Mouse (Mus musculus): ENCODE results near the gene Rnf151. TPM values are rescaled to one million over a fixed set of nuclear protein-coding genes. Genes with fewer than 3 reads are reported as not detected.
"Not testable (repeated sequence)": the region's sequence is repeated elsewhere in the genome, so short reads cannot be mapped to it uniquely, and the experiment has no call there.

Gene Rnf151
- polyA plus RNA-seq, 1 experiment from 2014 or later: 0.25 TPM

GRCm38 (mm10) chr17:24725637-24726390 lies 8.0 kb upstream of the Rnf151 start:
- Histone ChIP-seq H3K36me3 (ENCODE audit: control insufficient read depth, insufficient read depth, low read length) (peaks cover 12% of the 10 kb centered on the region), H3K9ac (ENCODE audit: low read depth, low read length) (no peak overlapping the region), H3K4me1 (replicated peaks; ENCODE audit: control insufficient read depth, insufficient read depth, low read length) (peaks cover 10% of the 10 kb centered on the region), H3K27ac (ENCODE audit: low read depth, low read length) (no peak overlapping the region), H3K4me2 (no peak overlapping the region), H3K4me3 (ENCODE audit: low read depth, low read length) (no peak overlapping the region), H3K9me3 (ENCODE audit: control insufficient read depth, low read length) (no peaks in the 10 kb centered on the region), H3K27me3 (replicated peaks; ENCODE audit: control insufficient read depth, insufficient read depth, low read length) (no peaks in the 10 kb centered on the region)
- WGBS: 65% methylated on average over 3 of the region's 3 CpGs
- ATAC-seq (replicated peaks; ENCODE audit: low FRiP score) (no peak), DNase-seq (ENCODE audit: low spot score) (no peak)

DNA sequence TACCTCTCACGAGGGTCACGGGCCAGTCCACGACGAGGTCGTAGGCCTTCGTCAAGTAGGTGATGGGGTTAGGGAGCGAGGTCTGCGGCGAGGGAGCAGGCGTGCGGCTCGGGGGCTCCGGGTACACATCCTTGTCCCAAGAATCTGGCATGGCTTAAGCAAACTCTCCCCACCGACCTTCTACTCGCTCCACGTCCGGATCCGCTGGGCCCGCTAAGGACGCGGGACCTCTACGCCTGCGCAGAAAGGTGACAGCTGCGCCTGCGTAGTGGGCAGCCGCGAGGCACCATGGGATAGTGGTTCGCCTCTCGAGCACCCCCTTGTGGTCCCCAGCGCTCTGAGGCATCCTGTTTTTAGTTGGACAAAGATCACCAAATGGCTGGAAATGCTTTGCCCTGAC lies 6.3 kb upstream of the Rnf151 start, which contains the start of gene Ndufb10:
Gene Ndufb10 (minus strand): TSS at position 295 of the 400 bp plus-strand sequence.
- H3K4me1 ChIP-seq (replicated peaks; ENCODE audit: control insufficient read depth, insufficient read depth, low read length): peaks cover 10% of the 10 kb centered on the region
- H3K27ac ChIP-seq (ENCODE audit: low read depth, low read length): peak within 1 kb of the TSS; percentile 69
- WGBS: under 1% methylated on average over 30 of the region's 30 CpGs
- peak within 1 kb of the TSS; percentile 80 for H3K4me2 ChIP-seq
- peak within 1 kb of the TSS; percentile 76 for H3K9ac ChIP-seq (ENCODE audit: low read depth, low read length)
- DNase-seq (ENCODE audit: low spot score) (peak; percentile 96), ATAC-seq (replicated peaks; ENCODE audit: low FRiP score) (peak; percentile 64)
- peak within 1 kb of the TSS; percentile 81 for H3K4me3 ChIP-seq (ENCODE audit: low read depth, low read length)
- no peaks in the 10 kb centered on the region for H3K27me3 ChIP-seq (replicated peaks; ENCODE audit: control insufficient read depth, insufficient read depth, low read length)
- H3K36me3 ChIP-seq (ENCODE audit: control insufficient read depth, insufficient read depth, low read length): peaks cover 12% of the 10 kb centered on the region
- no peaks in the 10 kb centered on the region for H3K9me3 ChIP-seq (ENCODE audit: control insufficient read depth, low read length)

DNA sequence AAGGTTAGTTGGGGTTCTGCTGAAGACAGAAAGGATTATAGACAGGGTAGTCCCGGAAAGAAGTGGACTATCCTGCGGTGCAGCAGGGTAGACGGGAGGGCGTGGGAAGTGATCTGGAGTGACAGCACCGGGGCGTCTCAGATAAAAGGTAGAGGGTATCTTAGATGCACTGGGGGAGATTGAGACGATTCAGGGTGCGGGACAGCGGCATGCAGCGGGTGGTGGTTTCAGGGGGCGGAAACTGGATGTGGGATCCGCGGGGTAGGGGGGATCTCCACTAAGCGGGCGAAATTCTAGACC lies 6.0 kb upstream of the Rnf151 start:
- no peaks in the 10 kb centered on the region for H3K27me3 ChIP-seq (replicated peaks; ENCODE audit: control insufficient read depth, insufficient read depth, low read length)

DNA sequence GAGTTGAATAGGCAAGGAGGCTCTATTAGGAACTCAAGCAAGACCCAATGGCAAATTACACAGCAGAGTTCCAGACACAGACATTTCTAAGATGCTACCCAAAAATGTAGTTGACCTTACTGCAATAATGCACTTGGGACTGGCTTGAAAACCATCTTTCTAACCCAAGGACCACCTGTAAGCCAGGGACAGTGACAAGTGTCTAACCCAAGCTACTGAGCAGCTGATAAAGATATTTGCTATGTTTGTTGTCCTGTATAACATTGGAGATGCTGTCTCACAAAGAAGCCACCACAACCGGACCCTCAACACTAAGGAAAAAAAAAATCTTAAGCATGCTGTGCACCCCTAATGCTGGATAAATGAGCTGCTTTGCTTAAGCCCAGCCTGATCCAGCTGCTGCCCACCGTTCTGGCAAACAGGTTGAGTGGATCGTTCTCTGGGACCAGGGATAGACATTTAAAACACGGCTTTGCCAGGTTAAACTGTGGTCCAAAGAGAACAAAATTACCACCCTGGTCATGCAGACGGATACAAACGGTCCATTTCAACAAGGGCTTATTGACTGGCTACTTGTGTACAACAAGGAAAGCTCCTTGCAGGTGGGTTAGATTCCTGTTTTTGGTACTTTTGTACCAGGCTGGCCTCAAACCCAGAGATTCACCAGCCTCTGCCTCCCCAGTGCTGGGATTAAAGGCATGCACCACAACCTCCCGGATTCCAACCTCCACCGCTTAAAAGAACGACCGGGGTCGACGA lies 5.4 kb upstream of the Rnf151 start:
- DNase-seq (ENCODE audit: low spot score): peak; percentile 65
- H3K9ac ChIP-seq (ENCODE audit: low read depth, low read length): peak overlapping the region; percentile 76
- peak overlapping the region; percentile 80 for H3K4me2 ChIP-seq
- WGBS: 2% methylated on average over 12 of the region's 12 CpGs
- no peaks in the 10 kb centered on the region for H3K27me3 ChIP-seq (replicated peaks; ENCODE audit: control insufficient read depth, insufficient read depth, low read length)
- H3K27ac ChIP-seq (ENCODE audit: low read depth, low read length): peak overlapping the region; percentile 69
- no peaks in the 10 kb centered on the region for H3K9me3 ChIP-seq (ENCODE audit: control insufficient read depth, low read length)
- H3K4me1 ChIP-seq (replicated peaks; ENCODE audit: control insufficient read depth, insufficient read depth, low read length): peaks cover 17% of the 10 kb centered on the region
- peak overlapping the region; percentile 81 for H3K4me3 ChIP-seq (ENCODE audit: low read depth, low read length)
- peaks cover 12% of the 10 kb centered on the region for H3K36me3 ChIP-seq (ENCODE audit: control insufficient read depth, insufficient read depth, low read length)
- ATAC-seq (replicated peaks; ENCODE audit: low FRiP score): no peak

More for the DNA sequence above, 6.0 kb upstream of the Rnf151 start:
- peak; percentile 45 for ATAC-seq (replicated peaks; ENCODE audit: low FRiP score)
- Histone ChIP-seq H3K36me3 (ENCODE audit: control insufficient read depth, insufficient read depth, low read length) (peaks cover 12% of the 10 kb centered on the region), H3K9me3 (ENCODE audit: control insufficient read depth, low read length) (no peaks in the 10 kb centered on the region), H3K9ac (ENCODE audit: low read depth, low read length) (peak overlapping the region; percentile 76), H3K4me2 (peak overlapping the region; percentile 80), H3K4me1 (replicated peaks; ENCODE audit: control insufficient read depth, insufficient read depth, low read length) (peaks cover 12% of the 10 kb centered on the region), H3K4me3 (ENCODE audit: low read depth, low read length) (peak overlapping the region; percentile 81), H3K27ac (ENCODE audit: low read depth, low read length) (peak overlapping the region; percentile 69)
- 0% methylated on average over 15 of the region's 15 CpGs for WGBS
- DNase-seq (ENCODE audit: low spot score): no peak

DNA sequence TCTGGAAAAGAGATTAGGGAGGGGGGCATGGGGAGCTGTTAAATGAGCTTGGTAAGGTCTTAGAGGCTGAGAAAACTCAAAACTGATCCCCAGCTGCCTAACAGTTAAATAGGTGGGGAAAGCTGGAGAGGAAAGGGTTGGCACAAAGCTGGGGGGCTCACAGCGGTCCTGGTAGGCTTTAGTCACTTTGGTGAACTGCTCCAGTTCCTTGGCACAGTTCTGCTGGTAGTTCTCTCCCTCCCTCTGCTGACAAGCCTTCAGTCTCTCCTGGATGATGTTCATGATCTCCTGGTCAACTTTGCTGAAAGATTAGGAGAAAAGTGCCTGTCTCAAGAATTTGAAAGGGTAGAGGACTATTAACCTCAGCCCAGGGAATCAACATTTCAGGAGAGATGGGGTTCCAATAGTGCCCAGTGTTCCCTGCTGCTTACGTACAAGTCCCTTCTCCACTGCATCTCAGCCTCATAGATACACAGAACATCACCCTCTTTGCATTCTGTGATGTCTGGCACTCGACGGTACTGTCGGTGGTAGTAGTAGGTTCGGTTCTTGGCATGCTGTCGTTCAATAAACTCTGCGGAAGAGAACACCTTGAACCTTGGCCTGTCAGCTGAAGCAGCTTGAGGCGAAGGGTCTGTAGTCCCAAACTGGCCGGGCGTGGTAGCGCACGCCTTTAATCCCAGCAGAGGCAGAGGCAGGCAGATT lies 4.5 kb upstream of the Rnf151 start:
- no peak for ATAC-seq (replicated peaks; ENCODE audit: low FRiP score)
- peak overlapping the region; percentile 81 for H3K4me3 ChIP-seq (ENCODE audit: low read depth, low read length)
- peak overlapping the region; percentile 80 for H3K4me2 ChIP-seq
- WGBS: 20% methylated on average over 13 of the region's 13 CpGs
- no peaks in the 10 kb centered on the region for H3K27me3 ChIP-seq (replicated peaks; ENCODE audit: control insufficient read depth, insufficient read depth, low read length)
- H3K9me3 ChIP-seq (ENCODE audit: control insufficient read depth, low read length): no peaks in the 10 kb centered on the region
- peaks cover 12% of the 10 kb centered on the region for H3K36me3 ChIP-seq (ENCODE audit: control insufficient read depth, insufficient read depth, low read length)
- peak; percentile 48 for DNase-seq (ENCODE audit: low spot score)
- peak overlapping the region; percentile 68 for H3K27ac ChIP-seq (ENCODE audit: low read depth, low read length)
- peak overlapping the region; percentile 96 for H3K9ac ChIP-seq (ENCODE audit: low read depth, low read length)
- H3K4me1 ChIP-seq (replicated peaks; ENCODE audit: control insufficient read depth, insufficient read depth, low read length): peaks cover 18% of the 10 kb centered on the region

- Histone ChIP-seq H3K4me2 (peak overlapping the region; percentile 80), H3K4me3 (ENCODE audit: low read depth, low read length) (peak overlapping the region; percentile 81), H3K4me1 (replicated peaks; ENCODE audit: control insufficient read depth, insufficient read depth, low read length) (peaks cover 18% of the 10 kb centered on the region), H3K9ac (ENCODE audit: low read depth, low read length) (peak overlapping the region; percentile 96), H3K27ac (ENCODE audit: low read depth, low read length) (peak overlapping the region; percentile 68), H3K36me3 (ENCODE audit: control insufficient read depth, insufficient read depth, low read length) (peaks cover 13% of the 10 kb centered on the region)
- not testable (repeated sequence) for ATAC-seq (replicated peaks; ENCODE audit: low FRiP score); H3K27me3 ChIP-seq (replicated peaks; ENCODE audit: control insufficient read depth, insufficient read depth, low read length); H3K9me3 ChIP-seq (ENCODE audit: control insufficient read depth, low read length); DNase-seq (ENCODE audit: low spot score)
- WGBS: 20% methylated on average over 7 of the region's 7 CpGs
These were observed 3.6 kb upstream of the Rnf151 start for GRCm38 (mm10) chr17:24721383-24721955.

DNA sequence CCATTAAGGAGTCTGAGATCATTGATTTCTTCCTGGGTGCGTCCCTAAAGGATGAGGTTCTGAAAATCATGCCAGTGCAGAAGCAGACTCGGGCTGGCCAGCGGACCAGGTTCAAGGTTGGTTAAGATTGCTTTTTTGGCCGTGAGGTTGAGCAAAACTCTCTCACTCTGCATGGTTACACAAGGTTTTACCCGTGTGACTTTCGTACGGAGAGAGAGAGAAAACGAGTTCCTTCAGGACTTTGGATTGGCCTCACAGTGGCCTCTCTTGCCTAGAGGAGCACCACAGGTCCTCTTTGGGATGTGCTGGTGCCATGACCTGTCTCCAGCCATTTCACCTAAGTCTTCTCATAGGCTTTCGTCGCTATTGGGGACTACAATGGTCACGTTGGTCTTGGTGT lies 2.8 kb upstream of the Rnf151 start:
- H3K9ac ChIP-seq (ENCODE audit: low read depth, low read length): peak overlapping the region; percentile 96
- not testable (repeated sequence) for ATAC-seq (replicated peaks; ENCODE audit: low FRiP score); H3K27me3 ChIP-seq (replicated peaks; ENCODE audit: control insufficient read depth, insufficient read depth, low read length); DNase-seq (ENCODE audit: low spot score); H3K9me3 ChIP-seq (ENCODE audit: control insufficient read depth, low read length)
- H3K4me2 ChIP-seq: peak overlapping the region; percentile 80
- H3K36me3 ChIP-seq (ENCODE audit: control insufficient read depth, insufficient read depth, low read length): peaks cover 17% of the 10 kb centered on the region
- peak overlapping the region; percentile 80 for H3K27ac ChIP-seq (ENCODE audit: low read depth, low read length)
- WGBS: 2% methylated on average over 11 of the region's 11 CpGs
- peaks cover 18% of the 10 kb centered on the region for H3K4me1 ChIP-seq (replicated peaks; ENCODE audit: control insufficient read depth, insufficient read depth, low read length)
- H3K4me3 ChIP-seq (ENCODE audit: low read depth, low read length): peak overlapping the region; percentile 81

DNA sequence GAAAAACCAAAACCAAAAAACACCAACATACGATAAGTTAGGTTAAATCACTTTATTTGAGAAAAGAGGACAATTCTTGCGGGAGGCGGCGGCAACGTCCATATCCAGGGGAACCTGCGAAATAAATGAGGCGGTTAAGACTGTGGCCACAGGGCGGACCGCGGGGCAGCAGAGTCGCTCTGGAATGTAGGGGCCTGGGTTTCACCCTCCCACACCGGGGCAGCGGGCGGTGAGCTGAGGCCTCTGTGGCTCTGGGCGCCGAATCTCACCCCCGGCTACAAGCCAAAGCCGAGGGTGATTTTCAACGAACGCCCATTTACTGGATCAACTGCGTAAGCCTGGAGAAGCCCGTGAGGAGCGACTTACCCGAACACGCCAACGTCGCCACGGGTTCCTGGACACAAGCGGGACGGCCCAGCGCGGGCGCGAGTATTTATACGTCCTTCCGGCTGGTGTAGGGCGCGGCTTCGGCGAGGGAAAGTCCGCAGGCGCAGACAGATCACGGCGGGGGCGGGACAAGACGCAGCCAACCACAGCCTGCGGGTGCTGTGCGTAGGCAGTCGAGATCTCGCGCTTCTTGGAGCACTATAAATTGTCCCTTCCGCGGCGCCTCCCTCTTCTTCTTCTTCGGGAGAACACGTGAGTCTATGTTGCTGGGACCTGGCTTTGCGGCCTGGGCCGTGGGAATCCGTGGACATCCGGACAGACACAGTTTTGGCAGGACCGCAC lies 1.8 kb upstream of the Rnf151 start:
- Histone ChIP-seq H3K9ac (ENCODE audit: low read depth, low read length) (peak overlapping the region; percentile 96), H3K4me1 (replicated peaks; ENCODE audit: control insufficient read depth, insufficient read depth, low read length) (peaks cover 18% of the 10 kb centered on the region), H3K4me2 (peak overlapping the region; percentile 80), H3K27ac (ENCODE audit: low read depth, low read length) (peak overlapping the region; percentile 80), H3K4me3 (ENCODE audit: low read depth, low read length) (peak overlapping the region; percentile 81), H3K36me3 (ENCODE audit: control insufficient read depth, insufficient read depth, low read length) (peaks cover 17% of the 10 kb centered on the region), H3K9me3 (ENCODE audit: control insufficient read depth, low read length) (no peaks in the 10 kb centered on the region), H3K27me3 (replicated peaks; ENCODE audit: control insufficient read depth, insufficient read depth, low read length) (no peaks in the 10 kb centered on the region)
- DNase-seq (ENCODE audit: low spot score) (peak; percentile 99), ATAC-seq (replicated peaks; ENCODE audit: low FRiP score) (peak; percentile 92)
- under 1% methylated on average over 60 of the region's 61 CpGs for WGBS
